Mouse (Mus musculus) embryonic facial prominence, embryonic 12.5 days (tissue): ENCODE results near the gene Inpp5f. TPM values are rescaled to one million over a fixed set of nuclear protein-coding genes. Genes with fewer than 3 reads are reported as not detected.
"Not testable (repeated sequence)": the region's sequence is repeated elsewhere in the genome, so short reads cannot be mapped to it uniquely, and the experiment has no call there.

Source experiments
- ATAC-seq: fragments of 200-750 bp; cut with Nextera tagmentation; 2 replicates; pipeline ENCODE4 v1.8.0; 2017; ENCODE audit not compliant: insufficient number of reproducible peaks, insufficient read depth, low FRiP score, low TSS enrichment
- H3K27ac ChIP-seq: fragments of 300-500 bp; sonication (generic); 2 replicates; pipeline ENCODE4 v1.5.1; 2016; ENCODE audit warnings: mild to moderate bottlenecking
- H3K27me3 ChIP-seq: fragments of 300-500 bp; sonication (generic); 2 replicates; pipeline ENCODE4 v1.6.1; 2016; ENCODE audit warnings: mild to moderate bottlenecking, moderate library complexity
- H3K36me3 ChIP-seq: fragments of 300-500 bp; sonication (generic); 2 replicates; pipeline ENCODE4 v1.6.1; 2016; ENCODE audit warnings: mild to moderate bottlenecking
- H3K4me1 ChIP-seq: fragments of 300-500 bp; sonication (generic); 2 replicates; pipeline ENCODE4 v1.6.1; 2016
- H3K4me2 ChIP-seq: fragments of 300-500 bp; sonication (generic); replicated peaks from 2 replicates; pipeline ENCODE4 v1.6.1; 2016; ENCODE audit warnings: mild to moderate bottlenecking, moderate library complexity
- H3K4me3 ChIP-seq: fragments of 300-500 bp; sonication (generic); 2 replicates; pipeline ENCODE4 v1.5.1; 2016; ENCODE audit warnings: mild to moderate bottlenecking
- H3K9ac ChIP-seq: fragments of 300-500 bp; sonication (generic); 2 replicates; pipeline ENCODE4 v1.6.1; 2016; ENCODE audit warnings: mild to moderate bottlenecking, moderate library complexity
- H3K9me3 ChIP-seq: fragments of 300-500 bp; sonication (generic); 2 replicates; pipeline ENCODE4 v1.6.1; 2016; ENCODE audit warnings: mild to moderate bottlenecking, moderate library complexity
- WGBS: fragments of 180-500 bp; shearing (Covaris S2); methylation state at CpG from one replicate; pipeline ENCODE4 v1.1.7; 2016; 5-methylcytosine and 5-hydroxymethylcytosine counted together
- polyA plus RNA-seq: library from polyadenylated mRNA; unstranded; fragments of >200 nt; fragmentation: Nextera tagmentation; extraction: Ambion mirVana; gene quantifications from 2 replicates; pipeline ENCODE4 v1.2.1, GENCODE M21; 2016

The Inpp5f gene
- polyA plus RNA-seq, 1 experiment from 2014 or later, result 29.9 TPM

DNA sequence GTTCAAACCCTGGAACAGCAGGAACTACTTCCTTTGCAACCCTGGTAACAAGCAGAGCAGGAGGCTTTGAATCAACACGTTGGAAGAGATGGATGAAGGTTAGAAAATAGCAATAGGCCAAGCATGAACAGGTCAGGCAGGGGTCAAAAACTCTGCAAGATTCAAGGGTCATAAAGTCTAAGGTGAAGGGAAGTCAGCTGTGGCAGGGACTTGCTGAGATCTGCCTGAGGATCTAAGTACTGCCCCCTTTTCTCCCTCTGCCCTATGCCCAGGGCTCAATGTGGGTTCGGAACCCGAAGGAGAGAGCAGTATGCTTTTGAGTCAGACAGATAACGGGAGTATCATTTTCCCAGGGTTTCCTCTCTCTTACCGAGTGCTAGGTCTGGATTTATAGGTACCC lies 9.3 kb upstream of the Inpp5f start:
- Histone ChIP-seq H3K9me3 (no peaks in the 10 kb centered on the region), H3K4me2 (no peak overlapping the region), H3K27me3 (no peaks in the 10 kb centered on the region), H3K4me3 (no peak overlapping the region), H3K27ac (no peak overlapping the region), H3K9ac (no peak overlapping the region), H3K36me3 (no peaks in the 10 kb centered on the region), H3K4me1 (no peaks in the 10 kb centered on the region)
- 76% methylated on average over 5 of the region's 5 CpGs for WGBS
- ATAC-seq, result no peak

DNA sequence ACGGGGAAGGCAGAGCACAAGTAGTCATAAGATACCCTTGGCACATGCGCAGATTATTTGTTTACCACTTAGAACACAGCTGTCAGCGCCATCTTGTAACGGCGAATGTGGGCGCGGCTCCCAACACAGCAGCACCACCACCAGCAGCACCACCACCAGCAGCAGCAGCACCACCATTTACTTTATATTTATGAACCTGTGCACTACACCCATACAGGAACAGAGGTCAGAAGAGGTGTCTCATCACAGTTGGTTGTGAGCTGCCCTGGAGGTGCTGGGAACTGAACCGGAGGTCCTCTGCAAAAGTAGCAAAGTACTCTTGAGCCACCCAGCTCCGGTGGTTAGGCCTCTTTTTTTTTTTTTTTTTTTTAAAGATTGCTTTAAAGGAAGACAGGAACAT lies 1.2 kb upstream of the Inpp5f start:
- H3K9ac ChIP-seq, H3K27me3 ChIP-seq, H3K36me3 ChIP-seq, H3K4me2 ChIP-seq, H3K27ac ChIP-seq, ATAC-seq, H3K4me1 ChIP-seq, H3K4me3 ChIP-seq, H3K9me3 ChIP-seq: not testable (repeated sequence)
- WGBS, result 97% methylated on average over 7 of the region's 9 CpGs

GRCm38 (mm10) chr7:128610490-128610889 lies 638 bp upstream of the Inpp5f start:
- Histone ChIP-seq H3K27ac (0 out of 2 replicates have a peak overlapping the region, but pooled peaks have one; percentile 37), H3K9ac (0 out of 2 replicates have a peak overlapping the region, but pooled peaks have one; percentile 37), H3K36me3 (no peaks in the 10 kb centered on the region), H3K9me3 (no peaks in the 10 kb centered on the region), H3K4me3 (peak overlapping the region; percentile 82), H3K27me3 (no peaks in the 10 kb centered on the region), H3K4me2 (peak overlapping the region; percentile 83), H3K4me1 (peaks cover 5% of the 10 kb centered on the region; the same call in 1 of the 2 replicates)
- peak; percentile 37; the same call in 1 of the 2 replicates for ATAC-seq
- WGBS, result 88% methylated on average over 6 of the region's 6 CpGs

- peak overlapping the region; percentile 75; the same call in 1 of the 2 replicates for H3K27ac ChIP-seq
- WGBS, result 16% methylated on average over 22 of the region's 22 CpGs
- H3K36me3 ChIP-seq, result no peaks in the 10 kb centered on the region
- H3K9ac ChIP-seq, result peak overlapping the region; percentile 82
- H3K4me3 ChIP-seq, result peak overlapping the region; percentile 82
- H3K27me3 ChIP-seq, result no peaks in the 10 kb centered on the region
- H3K4me2 ChIP-seq, result peak overlapping the region; percentile 83
- peaks cover 5% of the 10 kb centered on the region; the same call in 1 of the 2 replicates for H3K4me1 ChIP-seq
- H3K9me3 ChIP-seq, result no peaks in the 10 kb centered on the region
- ATAC-seq, result no peak; the same call in 1 of the 2 replicates
Observed at GRCm38 (mm10) chr7:128611799-128612411, 777 bp downstream of the Inpp5f start.

GRCm38 (mm10) chr7:128612521-128613181 lies 1.5 kb downstream of the Inpp5f start:
- H3K9ac ChIP-seq, result no peak overlapping the region
- H3K4me2 ChIP-seq, result peak overlapping the region; percentile 83
- ATAC-seq, result no peak
- 78% methylated on average over 12 of the region's 12 CpGs for WGBS
- no peaks in the 10 kb centered on the region for H3K36me3 ChIP-seq
- H3K27ac ChIP-seq, result no peak overlapping the region
- H3K4me3 ChIP-seq, result peak overlapping the region; percentile 82; the same call in 1 of the 2 replicates
- no peaks in the 10 kb centered on the region for H3K9me3 ChIP-seq
- H3K27me3 ChIP-seq, result no peaks in the 10 kb centered on the region
- peaks cover 5% of the 10 kb centered on the region; the same call in 1 of the 2 replicates for H3K4me1 ChIP-seq

DNA sequence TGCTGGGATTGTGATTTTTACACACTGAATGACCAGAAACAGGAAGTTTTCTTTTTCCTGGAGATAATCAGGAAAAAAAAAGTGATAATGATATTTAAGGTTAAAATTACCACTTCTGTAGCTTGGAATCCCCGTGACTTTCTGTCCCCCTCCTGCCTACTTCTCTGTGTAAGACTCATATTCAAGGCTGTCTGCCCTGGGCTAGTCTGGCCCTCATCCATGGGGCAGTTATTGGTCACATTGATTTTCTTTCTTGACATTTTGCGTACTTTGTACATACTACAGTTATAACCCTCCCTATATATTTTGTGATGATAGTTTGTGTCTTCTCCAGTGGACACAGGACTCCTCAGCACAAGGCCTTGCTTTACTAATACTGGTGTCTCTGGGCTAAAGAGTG lies 2.5 kb downstream of the Inpp5f start:
- no peak overlapping the region for H3K4me3 ChIP-seq
- H3K9ac ChIP-seq, result no peak overlapping the region
- ATAC-seq, result no peak
- H3K36me3 ChIP-seq, result no peaks in the 10 kb centered on the region
- H3K4me2 ChIP-seq, result no peak overlapping the region
- no peaks in the 10 kb centered on the region for H3K9me3 ChIP-seq
- peaks cover 5% of the 10 kb centered on the region; the same call in 1 of the 2 replicates for H3K4me1 ChIP-seq
- H3K27ac ChIP-seq, result no peak overlapping the region
- H3K27me3 ChIP-seq, result no peaks in the 10 kb centered on the region
- WGBS, result 84% methylated on average over 2 of the region's 2 CpGs

DNA sequence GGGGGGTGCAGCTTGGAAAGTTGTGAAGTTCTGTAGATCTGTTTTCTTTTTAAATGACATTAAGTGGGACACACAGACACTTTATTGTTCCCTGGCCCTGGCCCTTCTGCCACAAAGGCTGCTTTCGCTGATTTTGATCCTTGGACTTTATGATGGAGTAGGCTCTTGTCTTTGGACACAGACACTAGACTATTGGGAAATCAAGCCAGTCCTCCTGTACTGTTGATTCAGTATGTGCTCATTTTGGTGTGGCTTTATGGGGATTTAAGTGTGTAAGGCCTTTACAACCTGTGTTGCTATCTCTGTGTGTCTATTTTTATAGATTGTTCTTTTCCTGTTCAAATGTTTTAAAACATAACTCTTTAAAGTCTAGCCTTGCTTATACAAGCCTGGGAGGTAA lies 6.5 kb downstream of the Inpp5f start:
- no peak for ATAC-seq
- no peaks in the 10 kb centered on the region for H3K36me3 ChIP-seq
- WGBS, result 68% methylated on average over 1 of the region's 1 CpGs
- no peaks in the 10 kb centered on the region for H3K9me3 ChIP-seq
- H3K27ac ChIP-seq, result no peak overlapping the region
- no peak overlapping the region for H3K9ac ChIP-seq
- no peaks in the 10 kb centered on the region for H3K27me3 ChIP-seq
- H3K4me1 ChIP-seq, result peaks cover 6% of the 10 kb centered on the region; the same call in 1 of the 2 replicates
- no peak overlapping the region for H3K4me3 ChIP-seq
- no peak overlapping the region for H3K4me2 ChIP-seq

DNA sequence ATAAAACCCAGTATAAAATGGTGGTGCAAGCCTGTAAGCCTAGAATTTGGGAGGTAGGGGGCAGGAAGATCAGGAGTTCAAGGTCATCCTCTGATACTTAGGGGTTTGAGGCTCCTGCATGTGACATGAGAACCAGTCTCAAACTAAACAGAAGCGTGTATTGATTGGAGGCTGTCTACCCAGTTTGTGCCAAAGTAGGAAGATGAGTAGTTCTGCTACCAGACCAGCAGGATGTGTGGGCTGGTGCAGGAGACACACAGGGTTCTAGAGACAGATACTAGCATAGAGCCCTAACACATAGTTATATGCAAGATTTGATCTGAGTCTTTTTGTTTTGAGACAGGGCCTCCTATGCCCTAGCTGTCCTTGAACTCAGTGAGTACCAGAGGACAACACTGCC lies 9.1 kb downstream of the Inpp5f start:
- Histone ChIP-seq H3K27ac (no peak overlapping the region), H3K9ac (no peak overlapping the region), H3K4me2 (no peak overlapping the region), H3K4me1 (peaks cover 6% of the 10 kb centered on the region; the same call in 1 of the 2 replicates), H3K27me3 (no peaks in the 10 kb centered on the region), H3K4me3 (no peak overlapping the region), H3K36me3 (no peaks in the 10 kb centered on the region), H3K9me3 (no peaks in the 10 kb centered on the region)
- WGBS, result 88% methylated on average over 1 of the region's 1 CpGs
- no peak for ATAC-seq

DNA sequence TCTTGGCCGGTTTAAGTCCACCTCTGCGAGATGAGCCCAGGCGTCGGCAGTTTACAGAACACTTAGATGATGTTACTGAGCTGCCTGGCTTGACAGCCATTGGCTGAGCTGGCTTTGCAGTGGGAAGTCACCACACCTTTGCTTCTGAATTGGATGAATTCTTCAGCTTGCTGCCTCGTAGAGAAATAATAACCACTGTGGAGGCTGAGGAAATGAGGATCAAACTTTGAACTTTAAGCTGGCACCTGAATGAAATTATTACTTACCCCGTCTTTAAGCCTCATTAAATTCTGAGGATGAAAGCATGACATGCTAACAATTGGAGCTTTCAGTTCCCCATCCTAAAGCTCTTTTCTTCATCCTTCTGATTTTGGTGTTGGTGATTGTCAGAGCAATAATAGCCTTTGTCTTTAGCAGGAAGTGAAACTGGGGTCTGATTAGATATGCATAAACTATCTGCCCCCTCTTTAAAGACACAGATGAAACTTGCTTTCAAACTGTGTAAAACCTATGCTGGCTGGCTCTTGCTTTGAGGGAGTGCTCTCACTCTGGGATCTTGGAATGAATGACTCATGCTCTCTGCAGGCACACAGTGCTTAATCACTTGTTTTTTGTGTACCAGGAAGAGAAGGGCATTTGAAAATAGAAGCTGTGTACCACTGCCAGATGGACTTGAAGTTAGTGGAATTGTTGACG lies 11.3 kb downstream of the Inpp5f start:
- Histone ChIP-seq H3K9me3 (no peaks in the 10 kb centered on the region), H3K36me3 (no peaks in the 10 kb centered on the region), H3K4me1 (peaks cover 6% of the 10 kb centered on the region; the same call in 1 of the 2 replicates), H3K9ac (no peak overlapping the region), H3K4me2 (no peak overlapping the region), H3K4me3 (no peak overlapping the region), H3K27me3 (no peaks in the 10 kb centered on the region), H3K27ac (no peak overlapping the region)
- WGBS, result 55% methylated on average over 7 of the region's 7 CpGs
- no peak for ATAC-seq

- no peaks in the 10 kb centered on the region for H3K27me3 ChIP-seq
- ATAC-seq, result no peak
- peaks cover 6% of the 10 kb centered on the region; the same call in 1 of the 2 replicates for H3K4me1 ChIP-seq
- H3K4me3 ChIP-seq, result no peak overlapping the region
- no peaks in the 10 kb centered on the region for H3K9me3 ChIP-seq
- 81% methylated on average over 2 of the region's 2 CpGs for WGBS
- no peaks in the 10 kb centered on the region for H3K36me3 ChIP-seq
- no peak overlapping the region for H3K9ac ChIP-seq
- no peak overlapping the region for H3K27ac ChIP-seq
- H3K4me2 ChIP-seq, result no peak overlapping the region
Observed at GRCm38 (mm10) chr7:128622994-128623393, 11.9 kb downstream of the Inpp5f start.

GRCm38 (mm10) chr7:128625382-128625781 lies 14.3 kb downstream of the Inpp5f start:
- Histone ChIP-seq H3K4me2 (no peak overlapping the region), H3K27me3 (no peaks in the 10 kb centered on the region), H3K9ac (no peak overlapping the region), H3K4me1 (peaks cover 6% of the 10 kb centered on the region; the same call in 1 of the 2 replicates), H3K27ac (no peak overlapping the region), H3K36me3 (no peaks in the 10 kb centered on the region), H3K9me3 (no peaks in the 10 kb centered on the region), H3K4me3 (no peak overlapping the region)
- ATAC-seq, result no peak
- 85% methylated on average over 2 of the region's 2 CpGs for WGBS
